Mouse (Mus musculus) cortical plate, adult 2 months (tissue): ENCODE data around the gene 9130213A22Rik. TPM values are rescaled to one million over a fixed set of nuclear protein-coding genes. Genes with fewer than 3 reads are reported as not detected.

Experiments
- H3K27ac ChIP-seq: fragments of 200-500 bp; 2 replicates; pipeline ENCODE4 v1.5.1; 2012; ENCODE audit warnings: low read length, control low read depth, inconsistent platforms; ENCODE audit not compliant: insufficient read depth
- H3K4me1 ChIP-seq: fragments of 200-500 bp; 2 replicates; pipeline ENCODE4 v1.6.1; 2011; ENCODE audit warnings: low read length; ENCODE audit not compliant: control insufficient read depth, insufficient read depth
- H3K4me3 ChIP-seq: fragments of 200-500 bp; 2 replicates; pipeline ENCODE4 v1.5.1; 2011; ENCODE audit warnings: mild to moderate bottlenecking, low read length, control low read depth; ENCODE audit not compliant: insufficient read depth
- CTCF ChIP-seq: fragments of 200-500 bp; IDR thresholded peaks from 2 replicates; pipeline ENCODE4 v1.5.1; 2011; ENCODE audit warnings: mild to moderate bottlenecking, control low read depth, low read length; ENCODE audit not compliant: insufficient read depth; ENCODE audit errors: extremely low read depth
- POLR2A ChIP-seq: fragments of 200-500 bp; IDR thresholded peaks from 2 replicates; pipeline ENCODE4 v1.6.1; 2011; ENCODE audit warnings: mild to moderate bottlenecking, low read length, control low read depth; ENCODE audit not compliant: insufficient read depth; ENCODE audit errors: extremely low read depth
- polyA plus RNA-seq: library from polyadenylated mRNA; depleted of rRNA; stranded (reverse); fragments of >200 nt; gene quantifications from 2 replicates; pipeline ENCODE4 v1.2.3, GENCODE M21; 2012

The 9130213A22Rik gene
- polyA plus RNA-seq, 1 experiment: 2.1 TPM

DNA sequence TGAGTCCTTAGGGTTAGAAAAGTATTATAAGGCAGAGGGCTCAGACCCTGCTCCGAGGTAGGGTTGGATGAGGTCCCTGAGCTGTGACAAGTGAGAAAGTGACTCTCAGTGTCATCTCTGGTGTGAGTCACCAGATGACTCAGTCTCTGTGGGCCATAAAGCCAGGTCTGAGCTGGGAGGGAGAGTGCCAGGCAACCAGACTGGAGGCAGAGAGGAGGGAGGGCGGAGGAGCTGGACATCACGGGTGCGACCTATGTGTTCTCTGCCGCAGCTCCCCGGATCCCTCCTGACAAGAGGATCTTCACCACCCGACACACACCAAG is 20.0 kb downstream of the 9130213A22Rik start:
- TF ChIP-seq POLR2A (no peak), CTCF (no peak)
- no peak overlapping the region for H3K27ac ChIP-seq
- peaks cover 4% of the 10 kb centered on the region for H3K4me1 ChIP-seq
- H3K4me3 ChIP-seq: no peak overlapping the region

DNA sequence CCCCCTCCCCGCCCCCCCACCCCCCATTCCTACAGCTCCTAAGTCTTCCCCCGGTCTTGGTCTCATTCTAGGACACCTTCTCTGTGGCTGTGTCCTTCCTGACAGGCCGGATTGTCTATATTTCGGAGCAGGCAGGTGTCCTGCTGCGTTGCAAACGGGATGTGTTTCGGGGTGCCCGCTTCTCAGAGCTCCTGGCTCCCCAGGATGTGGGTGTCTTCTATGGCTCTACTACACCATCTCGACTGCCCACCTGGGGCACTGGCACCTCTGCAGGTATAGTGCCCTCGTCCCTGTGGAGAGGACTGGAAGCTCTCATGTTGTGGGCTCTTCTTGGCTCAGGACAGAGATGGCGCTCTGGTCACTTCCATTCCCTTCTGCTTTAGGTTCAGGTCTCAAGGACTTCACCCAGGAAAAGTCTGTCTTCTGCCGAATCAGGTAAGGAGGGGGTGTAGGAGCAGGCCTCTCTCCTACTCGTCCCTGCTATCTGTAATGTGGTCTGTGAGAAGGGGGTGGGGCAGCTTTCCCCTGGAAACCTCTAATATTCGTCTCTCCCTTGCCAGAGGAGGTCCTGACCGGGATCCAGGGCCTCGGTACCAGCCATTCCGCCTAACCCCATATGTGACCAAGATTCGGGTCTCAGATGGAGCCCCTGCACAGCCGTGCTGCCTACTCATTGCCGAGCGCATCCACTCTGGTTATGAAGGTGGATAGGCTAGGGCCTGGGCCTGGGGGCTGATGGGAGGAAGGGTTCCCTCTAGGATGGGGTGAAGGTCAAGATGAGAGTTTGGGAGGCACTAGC is 20.6 kb downstream of the 9130213A22Rik start:
- peaks cover 4% of the 10 kb centered on the region for H3K4me1 ChIP-seq
- no peak overlapping the region for H3K27ac ChIP-seq
- no peak overlapping the region for H3K4me3 ChIP-seq

DNA sequence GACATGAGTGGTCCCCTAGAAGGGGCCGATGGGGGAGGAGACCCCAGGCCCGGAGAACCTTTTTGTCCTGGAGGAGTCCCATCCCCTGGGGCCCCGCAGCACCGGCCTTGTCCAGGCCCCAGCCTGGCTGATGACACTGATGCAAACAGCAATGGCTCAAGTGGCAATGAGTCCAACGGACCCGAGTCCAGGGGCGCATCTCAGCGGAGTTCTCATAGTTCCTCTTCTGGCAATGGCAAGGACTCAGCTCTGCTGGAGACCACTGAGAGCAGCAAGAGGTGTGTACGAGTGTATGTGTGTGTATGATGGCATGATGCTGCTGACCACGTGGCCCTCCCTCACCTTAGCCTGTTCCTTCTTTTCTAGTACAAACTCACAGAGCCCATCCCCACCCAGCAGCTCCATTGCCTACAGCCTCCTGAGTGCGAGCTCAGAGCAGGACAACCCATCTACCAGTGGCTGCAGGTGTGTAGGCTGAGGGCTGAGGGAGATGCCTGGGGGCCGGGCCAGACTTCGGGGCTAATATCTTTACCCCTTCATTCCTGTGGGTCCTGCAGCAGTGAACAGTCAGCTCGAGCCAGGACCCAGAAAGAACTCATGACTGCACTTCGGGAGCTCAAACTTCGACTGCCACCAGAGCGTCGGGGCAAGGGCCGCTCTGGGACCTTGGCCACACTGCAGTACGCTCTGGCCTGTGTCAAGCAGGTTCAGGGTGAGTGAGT is 21.6 kb downstream of the 9130213A22Rik start:
- H3K4me3 ChIP-seq: peak overlapping the region; percentile 68

More for the DNA sequence above, 20.6 kb downstream of the 9130213A22Rik start:
- no peak for TF ChIP-seq POLR2A

DNA sequence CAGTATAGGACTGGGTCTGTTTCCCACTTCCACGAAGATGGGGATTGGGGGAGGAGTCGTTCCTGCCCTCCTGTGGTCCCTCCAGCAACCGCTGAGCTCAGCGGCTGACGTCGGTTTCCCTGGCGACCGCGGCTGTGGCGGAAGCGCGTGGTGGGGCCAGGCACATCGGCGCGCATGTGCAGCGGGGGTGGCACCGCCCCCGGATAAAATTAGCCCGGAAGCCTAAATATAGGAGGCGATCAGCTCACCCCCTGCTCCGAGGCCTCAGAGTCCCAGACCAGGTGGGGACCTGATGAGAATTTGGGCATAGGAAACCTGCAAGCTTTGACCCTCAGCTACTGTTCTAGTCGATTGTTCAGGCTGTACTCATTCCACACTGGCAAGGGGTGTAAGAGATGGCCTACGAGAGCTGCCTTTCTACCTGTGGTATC is 22.5 kb downstream of the 9130213A22Rik start:
- H3K4me1 ChIP-seq: peaks cover 4% of the 10 kb centered on the region
- H3K27ac ChIP-seq: peak overlapping the region; percentile 86
- peak overlapping the region; percentile 68 for H3K4me3 ChIP-seq
- TF ChIP-seq CTCF (no peak), POLR2A (peak; percentile 93)

More for the DNA sequence above, 21.6 kb downstream of the 9130213A22Rik start:
- Histone ChIP-seq H3K4me1 (peaks cover 4% of the 10 kb centered on the region), H3K27ac (peak overlapping the region; percentile 61)
- TF ChIP-seq CTCF (no peak), POLR2A (no peak)

DNA sequence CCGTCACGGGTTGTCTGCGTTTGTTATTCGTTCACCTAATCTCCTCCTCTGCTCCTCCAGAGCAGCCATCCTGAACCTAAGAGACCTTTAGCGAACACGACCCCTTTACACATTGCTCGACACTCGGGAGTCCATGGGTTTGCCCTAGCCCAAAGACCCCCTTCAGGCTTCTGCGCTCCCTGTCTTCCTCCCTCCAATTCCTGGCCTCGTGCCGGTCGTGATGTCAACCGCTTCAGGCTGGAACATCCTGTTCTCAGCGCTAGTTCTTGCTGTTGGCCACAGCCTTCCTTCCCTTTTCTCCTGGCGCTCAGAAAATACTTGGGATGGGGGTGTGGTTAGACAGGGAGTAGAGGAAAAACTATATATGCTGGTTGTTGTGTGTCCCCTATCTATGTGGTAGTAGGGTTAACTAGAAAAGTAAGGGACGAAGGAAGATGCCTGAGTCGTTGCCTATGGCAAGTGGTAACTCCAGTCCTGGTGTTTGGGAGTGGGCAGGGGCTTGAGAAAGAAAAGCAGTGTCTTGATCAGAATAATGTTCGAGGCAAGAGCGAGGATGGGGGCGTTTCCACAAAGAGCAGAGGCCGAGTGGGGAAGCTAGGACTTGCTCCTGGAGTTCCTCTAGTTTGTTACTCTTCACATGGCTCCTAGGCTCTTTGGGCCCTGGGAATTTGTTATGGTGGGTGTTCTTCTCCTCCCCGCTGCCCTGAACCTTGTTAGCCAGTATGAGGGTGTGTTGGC is 23.0 kb downstream of the 9130213A22Rik start:
- Histone ChIP-seq H3K27ac (peak overlapping the region; percentile 86), H3K4me1 (peaks cover 4% of the 10 kb centered on the region), H3K4me3 (peak overlapping the region; percentile 68)
- TF ChIP-seq POLR2A: no peak
- no peak for TF ChIP-seq CTCF

DNA sequence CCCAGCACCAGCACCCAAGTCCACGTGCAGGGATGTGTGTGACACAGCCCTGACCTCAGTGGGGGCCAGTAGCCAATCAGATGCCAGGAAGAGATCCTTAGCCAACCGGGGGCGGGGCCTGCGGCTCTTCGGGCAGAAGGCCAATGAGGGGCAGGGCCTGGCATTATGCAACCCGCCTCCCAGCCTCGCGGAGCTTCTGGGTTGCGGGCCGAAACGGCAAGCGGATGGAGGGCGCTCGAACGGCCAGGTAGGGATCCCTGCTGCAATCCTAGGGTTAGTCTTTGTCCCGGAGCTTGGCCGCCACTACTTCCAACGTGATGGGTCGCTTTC is 23.7 kb downstream of the 9130213A22Rik start:
- Histone ChIP-seq H3K27ac (peak overlapping the region; percentile 98), H3K4me1 (peaks cover 4% of the 10 kb centered on the region), H3K4me3 (peak overlapping the region; percentile 68)
- no peak for TF ChIP-seq CTCF
- peak; percentile 84 for TF ChIP-seq POLR2A

DNA sequence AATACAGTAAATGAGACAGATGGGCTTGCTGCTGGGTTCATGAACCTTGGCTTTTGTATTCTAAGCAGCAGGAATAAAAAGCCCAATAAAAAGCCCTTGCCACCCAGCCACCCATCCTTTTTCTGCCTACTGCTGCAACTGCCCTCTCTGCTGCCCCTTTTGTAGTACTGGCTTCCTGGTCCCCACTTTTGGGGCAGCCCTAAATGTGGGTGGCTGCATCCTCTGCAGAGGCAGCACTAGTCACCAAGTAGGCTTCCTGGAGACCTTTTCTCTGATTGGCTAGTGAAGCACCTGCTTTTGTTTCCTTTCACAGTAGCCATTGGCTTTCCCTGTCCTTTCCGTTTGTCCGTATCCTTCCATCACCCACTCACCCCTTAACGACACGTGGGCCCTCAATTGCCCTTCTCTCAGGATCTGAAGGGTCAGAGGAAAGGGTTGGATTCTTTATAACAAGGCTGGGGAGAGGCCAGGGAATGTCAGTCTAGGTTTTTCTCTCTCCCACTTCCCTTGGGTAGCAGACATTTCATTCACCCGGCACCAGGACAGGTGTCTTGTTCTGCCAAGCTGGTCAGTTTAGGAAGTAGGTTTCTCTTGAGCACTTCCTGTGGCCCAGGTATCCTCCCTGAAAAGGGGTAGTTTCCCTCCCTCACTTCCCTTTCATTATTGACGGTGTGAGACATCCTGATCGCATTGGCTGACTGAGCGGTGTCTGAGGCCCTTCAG is 24.2 kb downstream of the 9130213A22Rik start:
- no peak for TF ChIP-seq POLR2A
- peak overlapping the region; percentile 98 for H3K27ac ChIP-seq
- H3K4me1 ChIP-seq: peaks cover 4% of the 10 kb centered on the region
- peak overlapping the region; percentile 68 for H3K4me3 ChIP-seq

DNA sequence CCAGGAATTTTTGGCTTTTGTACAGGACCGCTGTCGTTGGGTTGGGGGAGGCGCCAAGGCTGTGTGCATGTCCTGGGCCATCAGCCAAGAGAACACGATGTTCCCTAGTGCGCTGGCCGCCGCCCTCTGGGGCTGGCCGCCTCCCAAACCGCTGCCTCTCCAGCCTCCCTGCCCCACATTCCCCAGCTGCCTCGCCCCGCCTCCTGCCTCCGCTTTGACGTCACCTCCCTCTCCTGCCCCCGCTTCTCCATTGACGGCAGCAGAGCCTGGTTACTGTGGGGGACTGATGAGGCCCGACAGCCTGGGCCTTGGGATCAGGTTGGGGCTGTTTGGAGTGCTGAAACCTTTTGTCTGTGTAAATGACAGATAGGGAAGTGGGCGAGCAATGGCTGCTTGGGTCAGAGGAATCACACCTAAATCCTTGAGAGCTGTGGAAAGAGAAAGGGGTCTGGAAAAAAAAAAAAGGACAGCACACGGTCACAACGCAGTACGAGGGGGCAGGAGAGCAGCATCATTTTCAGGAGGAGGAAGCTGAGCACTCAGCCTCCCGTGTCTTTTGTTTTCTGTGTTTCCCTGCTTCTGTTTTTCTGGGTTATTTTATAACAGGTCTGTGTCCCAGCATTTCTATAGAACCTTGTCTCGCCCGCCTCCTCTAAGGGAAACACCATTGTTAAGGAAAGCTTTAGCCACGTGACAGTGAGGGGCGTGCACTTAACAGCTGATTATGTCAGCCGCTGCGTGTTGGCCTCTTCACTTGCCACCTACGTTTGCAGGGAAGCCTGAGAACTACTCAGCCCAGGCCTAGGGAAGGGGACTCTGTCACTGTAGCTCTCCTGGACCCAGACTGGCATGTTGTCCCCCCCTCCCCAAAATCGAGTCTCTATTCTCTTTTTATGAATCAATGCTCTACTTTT is 25.1 kb downstream of the 9130213A22Rik start:
- Histone ChIP-seq H3K27ac (peak overlapping the region; percentile 98), H3K4me1 (peaks cover 4% of the 10 kb centered on the region), H3K4me3 (peak overlapping the region; percentile 68)
- TF ChIP-seq POLR2A: peak; percentile 87
- TF ChIP-seq CTCF: no peak
